Mouse (Mus musculus) brain, embryonic 14.5 days (tissue): ENCODE results near the gene Zc3h7b.

Source experiments
- CTCF ChIP-seq: fragments of 200-500 bp; IDR thresholded peaks from 2 replicates; pipeline ENCODE4 v1.5.1; 2012; ENCODE audit warnings: inconsistent platforms, mild to moderate bottlenecking, moderate library complexity, borderline replicate concordance; ENCODE audit not compliant: insufficient read depth, insufficient read length; ENCODE audit errors: extremely low read depth
- POLR2A ChIP-seq: fragments of 200-500 bp; IDR thresholded peaks from 2 replicates; pipeline ENCODE4 v1.6.1; 2012; ENCODE audit warnings: mild to moderate bottlenecking, inconsistent platforms, borderline replicate concordance; ENCODE audit not compliant: poor library complexity, insufficient read depth, insufficient read length, severe bottlenecking; ENCODE audit errors: extremely low read depth

- TF ChIP-seq POLR2A: no peak
- no peak for TF ChIP-seq CTCF
These were observed 42.4 kb upstream of the Zc3h7b start for GRCm38 (mm10) chr15:81702306-81703093.
